Mouse (Mus musculus): ENCODE results near the gene Ppil2. TPM values are rescaled to one million over a fixed set of nuclear protein-coding genes. Genes with fewer than 3 reads are reported as not detected.
A peak's percentile ranks its signal among the peaks of the same experiment; 100 is the strongest.

Ppil2 gene
- polyA plus RNA-seq, 1 experiment from 2014 or later = 99.4 TPM

MicroRNAs encoded within 50 kb of the gene (microRNA counts, 519-probe panel; counts per million panel counts)
- 5,510 counts per million, percentile 90 among the panel's probes with 10 or more counts for microRNA mmu-miR-130b
- 2,623 counts per million, percentile 65 among the panel's probes with 10 or more counts for microRNA mmu-miR-301b

Small RNA genes within 50 kb of the gene (microRNA-seq; reads per million reads assigned to microRNA genes)
- gene Mir130b = 4,690 reads per million, percentile 92 among the genes with 10 or more reads in this experiment
- 69.9 reads per million, percentile 49 among the genes with 10 or more reads in this experiment for gene Mir301b

Other genes with a start within 250 kb of the Ppil2 start
- not detected in 2 replicates for gene Igll1, start 247.3 kb downstream of the Ppil2 start, polyA plus RNA-seq (2015; fragmentation: Nextera tagmentation; extraction: Ambion mirVana)
- gene Top3b, start 240.5 kb downstream of the Ppil2 start, polyA plus RNA-seq (2015; fragmentation: Nextera tagmentation; extraction: Ambion mirVana) = 42.2 and 44.7 TPM in 2 replicates
- gene Vpreb1, start 240.4 kb downstream of the Ppil2 start, polyA plus RNA-seq (2015; fragmentation: Nextera tagmentation; extraction: Ambion mirVana) = 1.1 and 1.5 TPM in 2 replicates
- gene Ppm1f, start 214.8 kb downstream of the Ppil2 start, polyA plus RNA-seq (2015; fragmentation: Nextera tagmentation; extraction: Ambion mirVana) = 26.9 and 27.2 TPM in 2 replicates
- gene Mapk1, start 127.9 kb downstream of the Ppil2 start, polyA plus RNA-seq (2015; fragmentation: Nextera tagmentation; extraction: Ambion mirVana) = 112 and 125 TPM in 2 replicates
- 13.7 and 16.8 TPM in 2 replicates for gene Ypel1, start 41.6 kb downstream of the Ppil2 start, polyA plus RNA-seq (2015; fragmentation: Nextera tagmentation; extraction: Ambion mirVana)
- gene 2610318N02Rik, start 13.9 kb upstream of the Ppil2 start, polyA plus RNA-seq (2015; fragmentation: Nextera tagmentation; extraction: Ambion mirVana) = 29.2 and 30.6 TPM in 2 replicates
- 53.0 and 70.2 TPM in 2 replicates for gene Sdf2l1, start 21.1 kb upstream of the Ppil2 start, polyA plus RNA-seq (2015; fragmentation: Nextera tagmentation; extraction: Ambion mirVana)
- gene Ydjc, start 33.4 kb upstream of the Ppil2 start, polyA plus RNA-seq (2015; fragmentation: Nextera tagmentation; extraction: Ambion mirVana) = 3.9 and 5.1 TPM in 2 replicates
- gene Ccdc116, start 36.0 kb upstream of the Ppil2 start, polyA plus RNA-seq (2015; fragmentation: Nextera tagmentation; extraction: Ambion mirVana) = 0.23 and 0.27 TPM in 2 replicates
- 292 and 303 TPM in 2 replicates for gene Ube2l3, start 91.4 kb upstream of the Ppil2 start, polyA plus RNA-seq (2015; fragmentation: Nextera tagmentation; extraction: Ambion mirVana)
- gene Rimbp3, start 97.3 kb upstream of the Ppil2 start, polyA plus RNA-seq (2015; fragmentation: Nextera tagmentation; extraction: Ambion mirVana) = 0.17 and 0.18 TPM in 2 replicates
- gene Hic2, start 122.3 kb upstream of the Ppil2 start, polyA plus RNA-seq (2015; fragmentation: Nextera tagmentation; extraction: Ambion mirVana) = 4.1 and 4.6 TPM in 2 replicates
- 7.0 and 7.6 TPM in 2 replicates for gene Tmem191c, start 164.8 kb upstream of the Ppil2 start, polyA plus RNA-seq (2015; fragmentation: Nextera tagmentation; extraction: Ambion mirVana)
- 0.88 and 5.7 TPM in 2 replicates for gene Serpind1, start 220.1 kb upstream of the Ppil2 start, polyA plus RNA-seq (2015; fragmentation: Nextera tagmentation; extraction: Ambion mirVana)

Data from heart, embryonic 13.5 days (tissue).